Mouse (Mus musculus) erythroid progenitor cell, adult 5-6 weeks (primary cell): ENCODE measurements around the gene Endog. TPM values are rescaled to one million over a fixed set of nuclear protein-coding genes. Genes with fewer than 3 reads are reported as not detected.

Experiments used
- ATAC-seq: replicated peaks from 2 replicates; pipeline ENCODE4 v1.8.0; 2016; ENCODE audit warnings: moderate number of reproducible peaks, mild to moderate bottlenecking, moderate TSS enrichment, inconsistent platforms; ENCODE audit not compliant: poor library complexity, low FRiP score, severe bottlenecking
- total RNA-seq, 2 experiments: library from RNA; stranded (forward) in 1 of 2; stranded (reverse) in 1 of 2; fragments of 150-400 nt in 1 of 2; fragments of 186-747, 209-891 nt in 1 of 2; gene quantifications; 2 replicates each; pipeline versions ENCODE4 v1.2.3 to v1.2.4; 2015 to 2017; ENCODE audit warnings: low replicate concordance in 2 of 2

Gene Endog
- total RNA-seq, 2 experiments from 2014 or later = not detected

GRCm38 (mm10) chr2:30205629-30206357 is 34.5 kb downstream of the Endog start, which contains the start of gene Kyat1:
Gene Kyat1, minus strand, starts transcription at chr2:30205847.
- ATAC-seq = peak; percentile 90

- no peak for ATAC-seq
These were observed 36.1 kb downstream of the Endog start for GRCm38 (mm10) chr2:30207401-30207800.

- ATAC-seq = no peak
These were observed 36.6 kb downstream of the Endog start for GRCm38 (mm10) chr2:30207886-30208285.

GRCm38 (mm10) chr2:30211408-30212168 is 40.3 kb downstream of the Endog start:
- ATAC-seq = no peak

GRCm38 (mm10) chr2:30212169-30212545 is 40.9 kb downstream of the Endog start:
- ATAC-seq = no peak

GRCm38 (mm10) chr2:30212951-30213350 is 41.7 kb downstream of the Endog start:
- no peak for ATAC-seq

- ATAC-seq = no peak
These were observed 43.5 kb downstream of the Endog start for GRCm38 (mm10) chr2:30214745-30215144.

GRCm38 (mm10) chr2:30215493-30215892 is 44.2 kb downstream of the Endog start:
- ATAC-seq = no peak

- no peak for ATAC-seq
These were observed 45.0 kb downstream of the Endog start for GRCm38 (mm10) chr2:30216293-30216692.

Other genes starting within 250 kb of the Endog start
- gene Gle1, start 236.1 kb upstream of the Endog start, total RNA-seq (2015; ENCODE audit: low replicate concordance) = 15.5 and 39.8 TPM in 2 replicates
- gene Gle1, start 236.1 kb upstream of the Endog start, total RNA-seq (2017; ENCODE audit: low replicate concordance) = 41.2 and 47.4 TPM in 2 replicates
- gene Sptan1, start 205.9 kb upstream of the Endog start, total RNA-seq (2015; ENCODE audit: low replicate concordance) = 33.5 and 34.6 TPM in 2 replicates
- gene Sptan1, start 205.9 kb upstream of the Endog start, total RNA-seq (2017; ENCODE audit: low replicate concordance) = 16.2 and 17.8 TPM in 2 replicates
- 2.1 and 3.2 TPM in 2 replicates for gene Wdr34, start 122.6 kb upstream of the Endog start, total RNA-seq (2015; ENCODE audit: low replicate concordance)
- 0.26 TPM in 1 of 2 replicates, not detected in the other for gene Wdr34, start 122.6 kb upstream of the Endog start, total RNA-seq (2017; ENCODE audit: low replicate concordance)
- 56.2 and 60.5 TPM in 2 replicates for gene Set, start 114.1 kb upstream of the Endog start, total RNA-seq (2015; ENCODE audit: low replicate concordance)
- 155 and 219 TPM in 2 replicates for gene Set, start 114.1 kb upstream of the Endog start, total RNA-seq (2017; ENCODE audit: low replicate concordance)
- gene Pkn3, start 93.8 kb upstream of the Endog start, total RNA-seq (2015; ENCODE audit: low replicate concordance) = not detected in 2 replicates
- gene Pkn3, start 93.8 kb upstream of the Endog start, total RNA-seq (2017; ENCODE audit: low replicate concordance) = not detected in 2 replicates
- gene Zdhhc12, start 77.8 kb upstream of the Endog start, total RNA-seq (2015; ENCODE audit: low replicate concordance) = 8.6 and 13.4 TPM in 2 replicates
- gene Zdhhc12, start 77.8 kb upstream of the Endog start, total RNA-seq (2017; ENCODE audit: low replicate concordance) = 2.3 and 4.0 TPM in 2 replicates
- 10.9 and 27.4 TPM in 2 replicates for gene Zer1, start 46.9 kb upstream of the Endog start, total RNA-seq (2015; ENCODE audit: low replicate concordance)
- 6.7 and 11.7 TPM in 2 replicates for gene Zer1, start 46.9 kb upstream of the Endog start, total RNA-seq (2017; ENCODE audit: low replicate concordance)
- 4.7 and 9.2 TPM in 2 replicates for gene Tbc1d13, start 37.7 kb upstream of the Endog start, total RNA-seq (2015; ENCODE audit: low replicate concordance)
- gene Tbc1d13, start 37.7 kb upstream of the Endog start, total RNA-seq (2017; ENCODE audit: low replicate concordance) = 4.8 and 13.2 TPM in 2 replicates
- 2.9 and 10.5 TPM in 2 replicates for gene Spout1, start 7.0 kb downstream of the Endog start, total RNA-seq (2015; ENCODE audit: low replicate concordance)
- 3.5 and 7.6 TPM in 2 replicates for gene Spout1, start 7.0 kb downstream of the Endog start, total RNA-seq (2017; ENCODE audit: low replicate concordance)
- gene Kyat1, start 34.4 kb downstream of the Endog start, total RNA-seq (2015; ENCODE audit: low replicate concordance) = 3.2 TPM in 1 of 2 replicates, not detected in the other
- 1.8 and 2.3 TPM in 2 replicates for gene Kyat1, start 34.4 kb downstream of the Endog start, total RNA-seq (2017; ENCODE audit: low replicate concordance)
- 9.6 and 11.9 TPM in 2 replicates for gene Lrrc8a, start 66.2 kb downstream of the Endog start, total RNA-seq (2015; ENCODE audit: low replicate concordance)
- gene Lrrc8a, start 66.2 kb downstream of the Endog start, total RNA-seq (2017; ENCODE audit: low replicate concordance) = 6.9 and 10.7 TPM in 2 replicates
- gene Gm28035, start 69.1 kb downstream of the Endog start, total RNA-seq (2015; ENCODE audit: low replicate concordance) = not detected in 2 replicates
- gene Gm28035, start 69.1 kb downstream of the Endog start, total RNA-seq (2017; ENCODE audit: low replicate concordance) = 0.13 TPM in 1 of 2 replicates, not detected in the other
- 6.1 and 11.3 TPM in 2 replicates for gene Phyhd1, start 94.7 kb downstream of the Endog start, total RNA-seq (2015; ENCODE audit: low replicate concordance)
- gene Phyhd1, start 94.7 kb downstream of the Endog start, total RNA-seq (2017; ENCODE audit: low replicate concordance) = 2.8 and 9.6 TPM in 2 replicates
- gene Gm28038, start 109.5 kb downstream of the Endog start, total RNA-seq (2015; ENCODE audit: low replicate concordance) = not detected in 2 replicates
- not detected in 2 replicates for gene Gm28038, start 109.5 kb downstream of the Endog start, total RNA-seq (2017; ENCODE audit: low replicate concordance)
- 1.3 TPM in 1 of 2 replicates, not detected in the other for gene Dolk, start 114.8 kb downstream of the Endog start, total RNA-seq (2015; ENCODE audit: low replicate concordance)
- gene Dolk, start 114.8 kb downstream of the Endog start, total RNA-seq (2017; ENCODE audit: low replicate concordance) = 1.0 TPM in 1 of 2 replicates, not detected in the other
- 15.5 and 19.3 TPM in 2 replicates for gene Nup188, start 114.9 kb downstream of the Endog start, total RNA-seq (2015; ENCODE audit: low replicate concordance)
- gene Nup188, start 114.9 kb downstream of the Endog start, total RNA-seq (2017; ENCODE audit: low replicate concordance) = 12.1 and 13.9 TPM in 2 replicates
- 6.5 and 8.4 TPM in 2 replicates for gene Sh3glb2, start 187.8 kb downstream of the Endog start, total RNA-seq (2015; ENCODE audit: low replicate concordance)
- gene Sh3glb2, start 187.8 kb downstream of the Endog start, total RNA-seq (2017; ENCODE audit: low replicate concordance) = 5.4 and 10.8 TPM in 2 replicates
- 3.8 and 7.2 TPM in 2 replicates for gene Miga2, start 192.7 kb downstream of the Endog start, total RNA-seq (2015; ENCODE audit: low replicate concordance)
- 12.4 and 18.7 TPM in 2 replicates for gene Miga2, start 192.7 kb downstream of the Endog start, total RNA-seq (2017; ENCODE audit: low replicate concordance)
- 4.6 and 14.1 TPM in 2 replicates for gene Dolpp1, start 220.8 kb downstream of the Endog start, total RNA-seq (2015; ENCODE audit: low replicate concordance)
- 5.4 and 20.9 TPM in 2 replicates for gene Dolpp1, start 220.8 kb downstream of the Endog start, total RNA-seq (2017; ENCODE audit: low replicate concordance)
- gene Crat, start 244.3 kb downstream of the Endog start, total RNA-seq (2015; ENCODE audit: low replicate concordance) = 80.9 and 111 TPM in 2 replicates
- 33.9 and 79.7 TPM in 2 replicates for gene Crat, start 244.3 kb downstream of the Endog start, total RNA-seq (2017; ENCODE audit: low replicate concordance)
- gene Ptpa, start 244.5 kb downstream of the Endog start, total RNA-seq (2015; ENCODE audit: low replicate concordance) = 118 and 151 TPM in 2 replicates
- 103 and 168 TPM in 2 replicates for gene Ptpa, start 244.5 kb downstream of the Endog start, total RNA-seq (2017; ENCODE audit: low replicate concordance)